Mouse (Mus musculus) lung, embryonic 14.5 days (tissue): ENCODE results near the gene Arhgap29. TPM values are rescaled to one million over a fixed set of nuclear protein-coding genes. Genes with fewer than 3 reads are reported as not detected.

Experiments
- ATAC-seq: fragments of 200-750 bp; cut with Nextera tagmentation; 2 replicates; pipeline ENCODE4 v1.8.0; 2017; ENCODE audit warnings: mild to moderate bottlenecking, moderate TSS enrichment, moderate library complexity; ENCODE audit not compliant: insufficient read depth
- DNase-seq: peaks from one replicate; pipeline ENCODE4 v3.0.0-alpha.2; 2015
- H3K27ac ChIP-seq: fragments of 300-500 bp; sonication (generic); 2 replicates; pipeline ENCODE4 v1.5.1; 2014; ENCODE audit warnings: low read depth, mild to moderate bottlenecking, moderate library complexity
- H3K27me3 ChIP-seq: fragments of 300-500 bp; sonication (generic); 2 replicates; pipeline ENCODE4 v1.6.1; 2014; ENCODE audit warnings: low read length, control low read depth; ENCODE audit not compliant: insufficient read depth
- H3K36me3 ChIP-seq: fragments of 300-500 bp; sonication (generic); 2 replicates; pipeline ENCODE4 v1.6.1; 2014; ENCODE audit warnings: control low read depth; ENCODE audit not compliant: insufficient read depth
- H3K4me1 ChIP-seq: fragments of 300-500 bp; sonication (generic); 2 replicates; pipeline ENCODE4 v1.6.1; 2014; ENCODE audit warnings: antibody characterized with exemption, control low read depth; ENCODE audit not compliant: insufficient read depth
- H3K4me2 ChIP-seq: fragments of 300-500 bp; sonication (generic); 2 replicates; pipeline ENCODE4 v1.6.1; 2014; ENCODE audit warnings: mild to moderate bottlenecking
- H3K4me3 ChIP-seq: fragments of 300-500 bp; sonication (generic); 2 replicates; pipeline ENCODE4 v1.5.1; 2014; ENCODE audit warnings: low read depth, low read length
- H3K9ac ChIP-seq: fragments of 300-500 bp; sonication (generic); 2 replicates; pipeline ENCODE4 v1.6.1; 2014
- H3K9me3 ChIP-seq: fragments of 300-500 bp; sonication (generic); 2 replicates; pipeline ENCODE4 v1.6.1; 2016; ENCODE audit warnings: low read depth, low read length, control low read depth
- CTCF ChIP-seq: IDR thresholded peaks from 2 replicates; pipeline ENCODE4 v1.5.1; 2016; ENCODE audit warnings: antibody characterized with exemption, low read depth
- WGBS: fragments of 180-500 bp; shearing (Covaris S2); extraction: QIAGEN DNeasy Blood & Tissue Kit; methylation state at CpG from one replicate; pipeline ENCODE4 v1.1.7; 2014; 5-methylcytosine and 5-hydroxymethylcytosine counted together
- polyA plus RNA-seq: library from polyadenylated mRNA; unstranded; fragments of >200 nt; fragmentation: Nextera tagmentation; extraction: Ambion mirVana; gene quantifications from 2 replicates; pipeline ENCODE4 v1.2.1, GENCODE M21; 2014

Gene Arhgap29
- polyA plus RNA-seq, 1 experiment from 2014 or later: 66.2 TPM

GRCm38 (mm10) chr3:121954421-121954820 lies 2.1 kb downstream of the Arhgap29 start:
- WGBS: 16% methylated on average over 2 of the region's 2 CpGs

GRCm38 (mm10) chr3:121955527-121955926 lies 3.2 kb downstream of the Arhgap29 start:
- Histone ChIP-seq H3K27ac (no peak overlapping the region), H3K4me3 (no peak overlapping the region), H3K9me3 (no peaks in the 10 kb centered on the region), H3K4me2 (peak overlapping the region; percentile 84; the same call in 1 of the 2 replicates), H3K27me3 (no peaks in the 10 kb centered on the region), H3K9ac (no peak overlapping the region), H3K4me1 (peaks cover 4% of the 10 kb centered on the region; the same call in 1 of the 2 replicates), H3K36me3 (no peaks in the 10 kb centered on the region)
- no peak for TF ChIP-seq CTCF
- ATAC-seq (no peak), DNase-seq (no peak)
- WGBS: 67% methylated on average over 4 of the region's 4 CpGs

More at GRCm38 (mm10) chr3:121954421-121954820, 2.1 kb downstream of the Arhgap29 start:
- Histone ChIP-seq H3K36me3 (no peaks in the 10 kb centered on the region), H3K4me2 (peak overlapping the region; percentile 84), H3K4me1 (peaks cover 4% of the 10 kb centered on the region; the same call in 1 of the 2 replicates), H3K9me3 (no peaks in the 10 kb centered on the region), H3K27me3 (no peaks in the 10 kb centered on the region), H3K4me3 (peak overlapping the region; percentile 78), H3K9ac (no peak overlapping the region), H3K27ac (no peak overlapping the region; the same call in 1 of the 2 replicates)
- TF ChIP-seq CTCF: no peak
- no peak for ATAC-seq
- peak; percentile 74 for DNase-seq

- Histone ChIP-seq H3K4me3 (no peak overlapping the region), H3K27me3 (no peaks in the 10 kb centered on the region), H3K27ac (no peak overlapping the region), H3K9ac (no peak overlapping the region), H3K36me3 (no peaks in the 10 kb centered on the region), H3K4me1 (peaks cover 4% of the 10 kb centered on the region; the same call in 1 of the 2 replicates), H3K9me3 (no peaks in the 10 kb centered on the region), H3K4me2 (no peak overlapping the region)
- ATAC-seq: no peak
- WGBS: 86% methylated on average over 7 of the region's 7 CpGs
- DNase-seq: no peak
- TF ChIP-seq CTCF: peak; percentile 14; the same call in 1 of the 2 replicates
These were observed 4.4 kb downstream of the Arhgap29 start for GRCm38 (mm10) chr3:121956789-121957188.

- DNase-seq (no peak), ATAC-seq (no peak)
- H3K4me3 ChIP-seq: no peak overlapping the region
- no peaks in the 10 kb centered on the region for H3K36me3 ChIP-seq
- H3K9ac ChIP-seq: no peak overlapping the region
- H3K27me3 ChIP-seq: no peaks in the 10 kb centered on the region
- H3K4me2 ChIP-seq: no peak overlapping the region
- 86% methylated on average over 2 of the region's 2 CpGs for WGBS
- H3K9me3 ChIP-seq: no peaks in the 10 kb centered on the region
- TF ChIP-seq CTCF: no peak
- H3K4me1 ChIP-seq: peaks cover 4% of the 10 kb centered on the region; the same call in 1 of the 2 replicates
- no peak overlapping the region for H3K27ac ChIP-seq
These were observed 5.4 kb downstream of the Arhgap29 start for GRCm38 (mm10) chr3:121957606-121958344.

DNA sequence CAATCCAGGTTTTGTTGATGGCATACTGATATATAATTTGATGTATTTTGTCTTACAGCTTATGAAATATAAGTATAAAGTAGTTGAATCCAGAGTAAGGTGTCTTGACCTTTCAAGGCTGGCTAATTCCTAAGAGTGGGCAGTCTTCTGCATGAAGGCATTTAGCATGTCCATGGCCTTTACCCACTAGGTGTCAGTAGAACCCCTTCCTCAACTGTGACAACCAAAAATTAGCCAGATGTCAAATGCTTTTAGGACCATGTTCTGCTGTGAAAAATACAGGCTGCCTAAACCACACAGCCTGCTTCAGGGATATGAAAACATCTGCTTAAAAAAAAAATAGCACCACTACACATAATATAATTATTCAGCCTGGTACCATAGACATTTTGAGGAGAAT lies 11.8 kb downstream of the Arhgap29 start:
- no peaks in the 10 kb centered on the region for H3K4me1 ChIP-seq
- no peak overlapping the region for H3K27ac ChIP-seq
- DNase-seq (peak; percentile 90), ATAC-seq (no peak)
- no peaks in the 10 kb centered on the region for H3K9me3 ChIP-seq
- peak; percentile 87 for TF ChIP-seq CTCF
- no peak overlapping the region for H3K9ac ChIP-seq
- no peaks in the 10 kb centered on the region for H3K36me3 ChIP-seq
- H3K27me3 ChIP-seq: no peaks in the 10 kb centered on the region
- no peak overlapping the region for H3K4me2 ChIP-seq
- no peak overlapping the region for H3K4me3 ChIP-seq

DNA sequence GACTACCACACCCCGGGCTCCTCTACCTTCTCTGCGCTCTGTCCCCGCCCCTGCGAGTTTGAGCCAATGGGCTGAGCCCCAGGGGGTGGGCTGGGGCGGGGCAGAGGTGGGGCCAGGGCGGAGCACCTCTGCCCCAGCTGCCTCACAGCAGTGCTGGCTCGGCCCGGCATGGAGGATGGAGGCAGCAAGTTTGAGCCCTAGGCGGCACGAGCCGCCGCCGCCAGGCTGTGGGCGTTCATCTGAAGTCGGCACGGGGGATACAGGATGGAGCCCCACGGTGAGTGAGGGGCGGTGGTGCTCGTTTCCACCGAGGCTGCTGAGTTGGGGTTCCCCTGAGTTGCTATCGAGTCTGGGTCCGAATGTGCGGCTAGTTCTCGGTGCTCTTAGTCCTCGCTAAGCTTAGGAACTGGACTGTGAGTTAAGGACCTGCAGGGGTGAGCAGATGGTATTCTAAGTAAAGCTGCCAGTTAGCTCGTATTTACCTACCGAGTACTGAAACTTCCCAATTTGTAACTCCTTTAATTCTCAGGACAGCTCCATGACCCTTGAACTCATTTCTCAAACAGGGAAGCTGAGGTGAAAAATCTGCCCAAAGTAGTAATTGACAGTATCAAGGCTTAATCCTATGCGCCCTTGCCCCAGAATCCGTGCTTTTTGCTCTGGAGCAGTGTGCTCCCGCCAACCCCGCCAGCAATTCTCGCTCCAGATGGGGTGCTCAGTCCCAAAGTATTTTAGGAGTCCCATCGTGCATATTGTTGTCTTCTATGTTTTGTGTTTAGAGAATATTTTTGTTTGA lies 15.5 kb downstream of the Arhgap29 start:
- H3K27me3 ChIP-seq: no peaks in the 10 kb centered on the region
- under 1% methylated on average over 33 of the region's 33 CpGs for WGBS
- H3K4me3 ChIP-seq: peak overlapping the region; percentile 53
- TF ChIP-seq CTCF: no peak
- H3K4me1 ChIP-seq: no peaks in the 10 kb centered on the region
- peak overlapping the region; percentile 79 for H3K4me2 ChIP-seq
- H3K27ac ChIP-seq: no peak overlapping the region
- H3K9ac ChIP-seq: peak overlapping the region; percentile 56
- ATAC-seq (peak; percentile 100), DNase-seq (peak; percentile 94)
- no peaks in the 10 kb centered on the region for H3K36me3 ChIP-seq
- no peaks in the 10 kb centered on the region for H3K9me3 ChIP-seq

GRCm38 (mm10) chr3:121968621-121969020 lies 16.3 kb downstream of the Arhgap29 start:
- Histone ChIP-seq H3K36me3 (no peaks in the 10 kb centered on the region), H3K4me2 (peak overlapping the region; percentile 79), H3K4me3 (peak overlapping the region; percentile 53), H3K27me3 (no peaks in the 10 kb centered on the region), H3K9ac (peak overlapping the region; percentile 56), H3K9me3 (no peaks in the 10 kb centered on the region), H3K27ac (0 out of 2 replicates have a peak overlapping the region, but pooled peaks have one; percentile 13), H3K4me1 (peaks cover 2% of the 10 kb centered on the region; the same call in 1 of the 2 replicates)
- WGBS: 3% methylated on average over 8 of the region's 8 CpGs
- no peak for TF ChIP-seq CTCF
- ATAC-seq (no peak), DNase-seq (peak; percentile 69)
